Mouse (Mus musculus) midbrain, postnatal 0 days (tissue): ENCODE measurements around the gene Blm. TPM values are rescaled to one million over a fixed set of nuclear protein-coding genes. Genes with fewer than 3 reads are reported as not detected.

Experiments used
- ATAC-seq: fragments of 200-750 bp; cut with Nextera tagmentation; 2 replicates; pipeline ENCODE4 v1.8.0; 2017; ENCODE audit warnings: moderate number of reproducible peaks, mild to moderate bottlenecking, moderate TSS enrichment, moderate library complexity; ENCODE audit not compliant: low FRiP score
- DNase-seq: peaks from one replicate; pipeline ENCODE4 v3.0.0-alpha.2; 2015; ENCODE audit warnings: low spot score
- H3K27ac ChIP-seq: fragments of 300-500 bp; sonication (generic); 2 replicates; pipeline ENCODE4 v1.5.1; 2014; ENCODE audit warnings: low read depth, mild to moderate bottlenecking, low read length, mixed read lengths
- H3K27me3 ChIP-seq: fragments of 300-500 bp; sonication (generic); 2 replicates; pipeline ENCODE4 v1.6.1; 2014; ENCODE audit warnings: low read length, control low read depth, mixed read lengths; ENCODE audit not compliant: insufficient read depth
- H3K36me3 ChIP-seq: fragments of 300-500 bp; sonication (generic); 2 replicates; pipeline ENCODE4 v1.6.1; 2014; ENCODE audit warnings: low read length, control low read depth, mixed read lengths; ENCODE audit not compliant: insufficient read depth
- H3K4me1 ChIP-seq: fragments of 300-500 bp; sonication (generic); 2 replicates; pipeline ENCODE4 v1.6.1; 2014; ENCODE audit warnings: mild to moderate bottlenecking, control low read depth, antibody characterized with exemption, low read length, mixed read lengths; ENCODE audit not compliant: insufficient read depth
- H3K4me2 ChIP-seq: fragments of 300-500 bp; sonication (generic); 2 replicates; pipeline ENCODE4 v1.6.1; 2014; ENCODE audit warnings: low read depth, mild to moderate bottlenecking, low read length, mixed read lengths; ENCODE audit not compliant: poor library complexity, severe bottlenecking
- H3K4me3 ChIP-seq: fragments of 300-500 bp; sonication (generic); 2 replicates; pipeline ENCODE4 v1.5.1; 2014; ENCODE audit warnings: low read depth, mild to moderate bottlenecking, low read length, moderate library complexity
- H3K9ac ChIP-seq: fragments of 300-500 bp; sonication (generic); replicated peaks from 2 replicates; pipeline ENCODE4 v1.6.1; 2014; ENCODE audit warnings: mild to moderate bottlenecking, low read length, moderate library complexity, mixed read lengths; ENCODE audit not compliant: poor library complexity, severe bottlenecking
- H3K9me3 ChIP-seq: fragments of 300-500 bp; sonication (generic); 2 replicates; pipeline ENCODE4 v1.6.1; 2016; ENCODE audit warnings: low read length, control low read depth
- CTCF ChIP-seq: IDR thresholded peaks from 2 replicates; pipeline ENCODE4 v1.5.1; 2016; ENCODE audit warnings: antibody characterized with exemption, mild to moderate bottlenecking
- WGBS: fragments of 180-500 bp; shearing (Covaris S2); extraction: QIAGEN DNeasy Blood & Tissue Kit; methylation state at CpG from one replicate; pipeline ENCODE4 v1.1.7; 2014; 5-methylcytosine and 5-hydroxymethylcytosine counted together
- polyA plus RNA-seq: library from polyadenylated mRNA; unstranded; fragments of >200 nt; fragmentation: Nextera tagmentation; extraction: Ambion mirVana; gene quantifications from 2 replicates; pipeline ENCODE4 v1.2.1, GENCODE M21; 2015
- total RNA-seq: library from RNA; depleted of rRNA; stranded (reverse); fragments of >200 nt; gene quantifications from 2 replicates; pipeline ENCODE4 v1.2.3, GENCODE M21; 2014

Gene Blm
- total and polyA plus RNA-seq, 2 experiments from 2014 or later, result 5.0 to 8.4 TPM

GRCm38 (mm10) chr7:80468851-80469250, 66.1 kb downstream of the Blm start:
- no peak for ATAC-seq
- WGBS, result 97% methylated on average over 2 of the region's 2 CpGs
- H3K36me3 ChIP-seq, result peaks cover 2% of the 10 kb centered on the region; the same call in 1 of the 2 replicates

DNA sequence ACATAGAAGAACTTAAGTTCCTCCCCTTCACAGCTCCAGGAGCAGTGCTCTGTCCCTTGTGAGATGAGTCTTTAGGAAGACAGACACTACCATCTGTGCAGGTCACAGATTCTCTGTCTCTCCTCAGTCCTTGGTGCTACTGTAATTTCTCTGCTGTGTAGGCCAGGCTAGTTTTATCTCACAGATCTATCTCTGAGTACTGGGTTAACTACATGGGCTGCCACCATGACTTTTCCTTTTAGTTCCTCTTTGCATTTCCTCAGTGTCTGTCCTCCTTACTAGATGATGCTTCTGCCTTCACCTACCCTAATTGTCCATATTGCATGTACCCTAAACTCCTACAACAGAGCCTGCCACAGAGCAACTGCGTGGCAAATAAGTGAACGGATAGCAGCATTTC, 67.6 kb downstream of the Blm start:
- no peak for ATAC-seq
- no peaks in the 10 kb centered on the region for H3K27me3 ChIP-seq
- peaks cover 2% of the 10 kb centered on the region; the same call in 1 of the 2 replicates for H3K36me3 ChIP-seq
- no peak overlapping the region for H3K4me2 ChIP-seq
- H3K9ac ChIP-seq, result no peak overlapping the region
- H3K27ac ChIP-seq, result no peak overlapping the region
- DNase-seq, result no peak
- no peak for TF ChIP-seq CTCF
- 93% methylated on average over 2 of the region's 2 CpGs for WGBS
- no peaks in the 10 kb centered on the region for H3K9me3 ChIP-seq
- H3K4me1 ChIP-seq, result no peaks in the 10 kb centered on the region
- no peak overlapping the region for H3K4me3 ChIP-seq

More at GRCm38 (mm10) chr7:80468851-80469250, 66.1 kb downstream of the Blm start:
- Histone ChIP-seq H3K4me1 (no peaks in the 10 kb centered on the region), H3K9ac (no peak overlapping the region), H3K27ac (no peak overlapping the region), H3K4me3 (no peak overlapping the region), H3K27me3 (no peaks in the 10 kb centered on the region), H3K4me2 (no peak overlapping the region), H3K9me3 (no peaks in the 10 kb centered on the region)
- TF ChIP-seq CTCF, result no peak
- no peak for DNase-seq

DNA sequence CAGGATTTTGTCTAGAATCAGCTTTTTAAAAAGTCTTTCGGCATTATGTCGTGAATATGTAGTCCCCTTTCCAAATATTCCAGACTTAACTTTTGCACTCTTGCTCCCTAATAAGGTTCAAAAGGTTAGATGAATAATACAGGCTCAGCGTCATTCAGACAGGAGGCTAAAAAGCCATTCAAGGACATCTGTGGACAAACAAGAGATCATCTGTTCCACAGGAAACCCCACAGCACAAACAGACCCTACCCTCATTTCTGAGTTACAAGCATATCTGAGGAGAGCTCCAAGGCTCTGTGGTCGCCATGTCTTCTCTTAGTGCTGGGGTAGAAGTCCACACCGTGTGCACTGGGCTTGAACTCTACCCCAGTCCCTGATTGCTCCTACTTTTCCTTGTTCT, 70.1 kb downstream of the Blm start:
- WGBS, result 90% methylated on average over 5 of the region's 5 CpGs
- H3K4me3 ChIP-seq, result no peak overlapping the region
- no peak for DNase-seq
- no peaks in the 10 kb centered on the region for H3K27me3 ChIP-seq
- TF ChIP-seq CTCF, result no peak
- no peaks in the 10 kb centered on the region for H3K9me3 ChIP-seq
- H3K4me2 ChIP-seq, result no peak overlapping the region
- no peak for ATAC-seq
- H3K27ac ChIP-seq, result no peak overlapping the region
- no peaks in the 10 kb centered on the region for H3K4me1 ChIP-seq
- no peak overlapping the region for H3K9ac ChIP-seq
- peaks cover 2% of the 10 kb centered on the region; the same call in 1 of the 2 replicates for H3K36me3 ChIP-seq

DNA sequence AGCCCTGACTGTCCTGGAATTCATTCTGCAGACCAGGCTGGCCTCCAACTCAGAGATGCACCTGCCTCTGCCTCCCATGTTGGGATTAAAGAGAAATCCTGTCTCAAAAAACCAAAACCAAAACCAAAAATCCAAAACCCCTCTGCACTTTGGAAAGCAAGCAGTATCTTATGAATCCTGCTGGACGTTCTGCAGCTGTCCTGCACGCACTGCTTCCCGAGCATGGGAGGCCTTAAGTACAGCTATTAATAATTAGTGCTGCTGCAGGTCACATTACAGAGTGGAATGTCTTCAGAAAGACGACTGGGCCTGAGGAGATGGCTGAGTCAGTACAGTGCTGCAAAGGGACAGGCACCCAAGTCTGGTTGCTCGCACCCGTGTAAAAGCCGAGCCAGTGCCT, 73.0 kb downstream of the Blm start:
- Histone ChIP-seq H3K27ac (no peak overlapping the region), H3K36me3 (0 out of 2 replicates have a peak, but pooled peaks cover 2% of the 10 kb centered on the region), H3K9me3 (no peaks in the 10 kb centered on the region), H3K4me2 (no peak overlapping the region), H3K4me1 (no peaks in the 10 kb centered on the region), H3K27me3 (no peaks in the 10 kb centered on the region), H3K4me3 (no peak overlapping the region), H3K9ac (no peak overlapping the region)
- ATAC-seq, result no peak
- WGBS, result 94% methylated on average over 7 of the region's 7 CpGs
- TF ChIP-seq CTCF, result no peak
- DNase-seq, result no peak

DNA sequence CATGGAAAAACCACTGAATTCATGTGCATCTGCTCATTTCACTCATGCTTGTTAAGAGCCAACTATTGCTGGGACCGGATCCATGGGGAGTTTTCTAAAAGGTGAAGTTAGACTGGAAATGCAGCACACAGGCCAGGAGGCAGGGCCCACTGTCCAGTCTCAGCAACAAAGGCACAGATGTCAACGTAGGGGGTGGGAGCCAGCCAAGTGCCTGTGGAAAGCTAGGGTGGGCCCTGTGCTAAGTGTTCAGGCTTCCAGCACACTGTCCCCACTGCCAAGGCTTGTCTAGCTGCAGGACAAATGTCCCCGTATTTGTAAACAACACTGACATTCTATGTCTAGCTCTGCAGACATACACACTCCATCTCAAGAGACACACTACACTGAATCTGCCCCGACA, 74.0 kb downstream of the Blm start:
- no peaks in the 10 kb centered on the region for H3K9me3 ChIP-seq
- H3K4me3 ChIP-seq, result no peak overlapping the region
- H3K9ac ChIP-seq, result no peak overlapping the region
- no peak for ATAC-seq
- no peak for DNase-seq
- no peak overlapping the region for H3K27ac ChIP-seq
- H3K36me3 ChIP-seq, result 0 out of 2 replicates have a peak, but pooled peaks cover under 1% of the 10 kb centered on the region
- no peaks in the 10 kb centered on the region for H3K27me3 ChIP-seq
- TF ChIP-seq CTCF, result no peak
- H3K4me1 ChIP-seq, result no peaks in the 10 kb centered on the region
- no peak overlapping the region for H3K4me2 ChIP-seq
- WGBS, result 91% methylated on average over 4 of the region's 4 CpGs

DNA sequence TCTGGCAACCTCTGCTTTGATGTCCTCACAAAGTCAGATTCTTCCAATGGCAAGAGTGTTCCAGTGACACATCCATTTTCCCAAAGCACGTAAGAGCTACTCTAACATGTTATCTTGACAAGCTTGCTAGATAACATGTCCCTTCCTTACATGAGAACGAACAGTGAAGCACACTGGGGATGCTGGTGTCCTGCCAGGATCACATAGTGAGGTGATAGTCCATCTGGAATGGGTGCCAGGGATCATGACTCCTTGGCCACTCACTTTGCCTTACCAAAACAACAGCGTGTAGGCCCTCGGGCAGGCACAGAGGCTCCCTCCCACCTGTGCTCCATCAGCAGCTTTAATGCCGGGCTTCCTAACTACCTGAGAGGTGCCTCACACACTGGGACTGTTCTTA, 74.7 kb downstream of the Blm start:
- Histone ChIP-seq H3K36me3 (no peaks in the 10 kb centered on the region), H3K4me3 (no peak overlapping the region), H3K4me1 (no peaks in the 10 kb centered on the region), H3K9ac (no peak overlapping the region), H3K9me3 (no peaks in the 10 kb centered on the region), H3K27me3 (no peaks in the 10 kb centered on the region), H3K27ac (no peak overlapping the region), H3K4me2 (no peak overlapping the region)
- ATAC-seq (no peak), DNase-seq (no peak)
- no peak for TF ChIP-seq CTCF
- WGBS, result 94% methylated on average over 5 of the region's 5 CpGs
